In genomic region chr7:139871014-139871413, GRCm38 (mm10) we compare ENCODE assay signal across 24 mouse cellular contexts. TPM values are rescaled to one million over a fixed set of nuclear protein-coding genes. Genes with fewer than 3 reads are reported as not detected.
DNase-seq lines count a peak whose midpoint lies in the region; ATAC-seq and TF ChIP-seq lines count a peak whose summit lies in the region.
"Had no signal": no experiment of that assay in that cellular context is flagged by ENCODE, and none has a peak within 500 bp of the region (broad histone marks: within the 10 kb centered on the region; RNA-seq: fewer than 3 reads in every experiment).

No protein-coding gene starts in this region.

- no peak overlapping the region for H3K4me3 ChIP-seq in hindbrain, embryonic 14.5 days (replicated peaks; ENCODE audit: low read length)
- no peak overlapping the region for H3K4me3 ChIP-seq in hindbrain, embryonic 12.5 days
- no peak overlapping the region for H3K4me3 ChIP-seq in midbrain, embryonic 16.5 days (ENCODE audit: low read depth, low read length)
- H3K4me3 ChIP-seq: embryonic facial prominence, embryonic 15.5 days; heart, embryonic 13.5 days; left cerebral cortex, adult 2 months; liver, embryonic 13.5 days had no signal

- H3K4me1 ChIP-seq in hindbrain, embryonic 14.5 days (replicated peaks; ENCODE audit: control insufficient read depth, insufficient read depth, low read length): no peaks in the 10 kb centered on the region
- no peaks in the 10 kb centered on the region for H3K4me1 ChIP-seq in hindbrain, embryonic 12.5 days
- H3K4me1 ChIP-seq in midbrain, embryonic 16.5 days (ENCODE audit: control insufficient read depth, insufficient read depth, low read length): peaks cover 2% of the 10 kb centered on the region; the same call in 1 of the 2 replicates
- H3K4me1 ChIP-seq: embryonic facial prominence, embryonic 15.5 days; heart, embryonic 13.5 days; liver, embryonic 13.5 days had no signal

- H3K27me3 ChIP-seq in hindbrain, embryonic 14.5 days (ENCODE audit: control insufficient read depth, insufficient read depth, low read length): no peaks in the 10 kb centered on the region
- no peaks in the 10 kb centered on the region for H3K27me3 ChIP-seq in hindbrain, embryonic 12.5 days
- no peaks in the 10 kb centered on the region for H3K27me3 ChIP-seq in midbrain, embryonic 16.5 days (ENCODE audit: control insufficient read depth, insufficient read depth, low read depth, low read length)
- H3K27me3 ChIP-seq: embryonic facial prominence, embryonic 15.5 days; liver, embryonic 13.5 days had no signal

- peak; percentile 59; the same call in 1 of the 2 replicates for ATAC-seq in hindbrain, embryonic 14.5 days (ENCODE audit: low FRiP score)
- ATAC-seq in hindbrain, embryonic 12.5 days (ENCODE audit: low FRiP score): no peak
- peak; percentile 89 for ATAC-seq in midbrain, embryonic 16.5 days
- no peak for ATAC-seq in megakaryocyte-erythroid progenitor cell, adult 5-6 weeks (replicated peaks; ENCODE audit: low FRiP score, low TSS enrichment, poor library complexity, severe bottlenecking)

- TF ChIP-seq CTCF in brain, embryonic 14.5 days (IDR thresholded peaks at IDR 0.05; ENCODE audit: borderline replicate concordance, extremely low read depth, insufficient read depth, insufficient read length): no peak

- H3K9me3 ChIP-seq in hindbrain, embryonic 14.5 days (ENCODE audit: control insufficient read depth, low read length): no peaks in the 10 kb centered on the region
- H3K9me3 ChIP-seq in hindbrain, embryonic 12.5 days (replicated peaks): no peaks in the 10 kb centered on the region
- no peaks in the 10 kb centered on the region for H3K9me3 ChIP-seq in midbrain, embryonic 16.5 days (replicated peaks; ENCODE audit: control insufficient read depth, low read length, poor library complexity, severe bottlenecking)
- H3K9me3 ChIP-seq: embryonic facial prominence, embryonic 15.5 days; heart, embryonic 13.5 days; liver, embryonic 13.5 days had no signal

- no peaks in the 10 kb centered on the region for H3K36me3 ChIP-seq in hindbrain, embryonic 14.5 days (replicated peaks; ENCODE audit: control insufficient read depth, insufficient read depth)
- 0 out of 2 replicates have a peak, but pooled peaks cover 10% of the 10 kb centered on the region for H3K36me3 ChIP-seq in hindbrain, embryonic 12.5 days
- no peaks in the 10 kb centered on the region; the same call in 1 of the 2 replicates for H3K36me3 ChIP-seq in midbrain, embryonic 16.5 days (ENCODE audit: control insufficient read depth, insufficient read depth, low read length)
- H3K36me3 ChIP-seq: embryonic facial prominence, embryonic 15.5 days; heart, embryonic 13.5 days; liver, embryonic 13.5 days had no signal

- no peak for TF ChIP-seq POLR2A in brain, embryonic 14.5 days (IDR thresholded peaks at IDR 0.05; ENCODE audit: borderline replicate concordance, extremely low read depth, insufficient read depth, insufficient read length, poor library complexity, severe bottlenecking)

- no peak overlapping the region for H3K9ac ChIP-seq in hindbrain, embryonic 14.5 days
- no peak overlapping the region for H3K9ac ChIP-seq in hindbrain, embryonic 12.5 days
- H3K9ac ChIP-seq in midbrain, embryonic 16.5 days (ENCODE audit: low read depth, low read length): no peak overlapping the region
- H3K9ac ChIP-seq: embryonic facial prominence, embryonic 15.5 days; heart, embryonic 13.5 days; liver, embryonic 13.5 days had no signal

- DNase-seq in hindbrain, embryonic 14.5 days (ENCODE audit: low spot score): peak; percentile 37
- DNase-seq in R1 (ENCODE audit: low read depth, low spot score): peak; percentile 59
- peak; percentile 74 for DNase-seq in brain, embryonic 14.5 days (ENCODE audit: low read depth)
- no peak for DNase-seq in spleen, postnatal 10 days (ENCODE audit: low spot score in 2 of 2)
- DNase-seq: adrenal gland, postnatal 10 days; cerebellum, adult 8-10 months; gastrocnemius, postnatal 14 days; heart, adult 11 months; heart, postnatal 14 days; kidney, adult 18-20 months; liver, embryonic 13.5 days; lung, adult 2 months; lung, postnatal 14 days; right cerebral cortex, postnatal 25 days; spleen, adult 18-20 months had no signal

- WGBS in hindbrain, embryonic 14.5 days: 49% methylated on average over 5 of the region's 5 CpGs
- WGBS in hindbrain, embryonic 12.5 days: 76% methylated on average over 5 of the region's 5 CpGs
- 68% methylated on average over 5 of the region's 5 CpGs for WGBS in midbrain, embryonic 16.5 days

- H3K4me2 ChIP-seq in hindbrain, embryonic 14.5 days (replicated peaks): no peak overlapping the region
- H3K4me2 ChIP-seq in hindbrain, embryonic 12.5 days (replicated peaks): no peak overlapping the region
- H3K4me2 ChIP-seq in midbrain, embryonic 16.5 days (ENCODE audit: low read length): no peak overlapping the region
- H3K4me2 ChIP-seq: embryonic facial prominence, embryonic 15.5 days; heart, embryonic 13.5 days; liver, embryonic 13.5 days had no signal

- 0 out of 2 replicates have a peak overlapping the region, but pooled peaks have one; percentile 51 for H3K27ac ChIP-seq in hindbrain, embryonic 14.5 days
- H3K27ac ChIP-seq in hindbrain, embryonic 12.5 days: no peak overlapping the region
- 0 out of 2 replicates have a peak overlapping the region, but pooled peaks have one; percentile 35 for H3K27ac ChIP-seq in midbrain, embryonic 16.5 days (ENCODE audit: low read length)
- H3K27ac ChIP-seq: embryonic facial prominence, embryonic 15.5 days; heart, embryonic 13.5 days; left cerebral cortex, adult 2 months; liver, embryonic 13.5 days had no signal

RNA-seq across cellular contexts. Expression of gene Kndc1, which starts 23.5 kb away (rescaled TPM):
- 25.6 and 29.1 TPM in 2 replicates for polyA plus RNA-seq in hindbrain, embryonic 14.5 days (2014; fragmentation: Nextera tagmentation; extraction: Ambion mirVana)
- 3.5 and 3.8 TPM in 2 replicates for polyA plus RNA-seq in hindbrain, embryonic 12.5 days (2016; fragmentation: Nextera tagmentation; extraction: Ambion mirVana)
- 17.0 and 33.3 TPM in 2 replicates for polyA plus RNA-seq in brain, embryonic 14.5 days (2012; rRNA removed)
- 22.5 and 23.6 TPM in 2 replicates for polyA plus RNA-seq in midbrain, embryonic 16.5 days (2015; fragmentation: Nextera tagmentation; extraction: Ambion mirVana)
- total RNA-seq in megakaryocyte-erythroid progenitor cell, adult 5-6 weeks (2014; fragmentation: Nextera tagmentation): not detected in 2 replicates
- not detected in 2 replicates for total RNA-seq in megakaryocyte-erythroid progenitor cell, adult 5-6 weeks (2017)
- total RNA-seq: common myeloid progenitor, adult 5-6 weeks; megakaryocyte progenitor cell, adult 5-6 weeks; monocyte, adult 5-6 weeks had no signal

RNA-seq across cellular contexts. Expression of gene Adgra1, which starts 37.0 kb away (rescaled TPM):
- 18.6 and 20.3 TPM in 2 replicates for polyA plus RNA-seq in hindbrain, embryonic 14.5 days (2014; fragmentation: Nextera tagmentation; extraction: Ambion mirVana)
- polyA plus RNA-seq in hindbrain, embryonic 12.5 days (2016; fragmentation: Nextera tagmentation; extraction: Ambion mirVana): 18.7 and 21.4 TPM in 2 replicates
- polyA plus RNA-seq in brain, embryonic 14.5 days (2012; rRNA removed): 6.7 and 13.4 TPM in 2 replicates
- 31.5 and 34.1 TPM in 2 replicates for polyA plus RNA-seq in midbrain, embryonic 16.5 days (2015; fragmentation: Nextera tagmentation; extraction: Ambion mirVana)
- total RNA-seq in megakaryocyte-erythroid progenitor cell, adult 5-6 weeks (2014; fragmentation: Nextera tagmentation): not detected in 2 replicates
- total RNA-seq in megakaryocyte-erythroid progenitor cell, adult 5-6 weeks (2017): not detected in 2 replicates
- total RNA-seq: common myeloid progenitor, adult 5-6 weeks; heart, postnatal 14 days; megakaryocyte progenitor cell, adult 5-6 weeks; monocyte, adult 5-6 weeks had no signal
- polyA plus RNA-seq: liver, embryonic 13.5 days had no signal

Comparison
In these comparisons a context has a peak if more than half of its experiments do, and no peak if none do; other contexts are left out.
1. ATAC-seq: peak in hindbrain, embryonic 14.5 days (single experiment) and midbrain, embryonic 16.5 days (single experiment); none in hindbrain, embryonic 12.5 days (single experiment) and megakaryocyte-erythroid progenitor cell, adult 5-6 weeks (single experiment).
2. DNase-seq: peak in hindbrain, embryonic 14.5 days (single experiment), R1 (single experiment) and brain, embryonic 14.5 days (single experiment); none in spleen, postnatal 10 days (0 of 2).